Mouse (Mus musculus): ENCODE results near the gene H2-D1.
"Not testable (repeated sequence)": the region's sequence is repeated elsewhere in the genome, so short reads cannot be mapped to it uniquely, and the experiment has no call there.

Gene H2-D1

GRCm38 (mm10) chr17:35255704-35256103 lies 6.8 kb upstream of the H2-D1 start:
- DNase-seq (ENCODE audit: low read depth, low spot score), result no peak

DNA sequence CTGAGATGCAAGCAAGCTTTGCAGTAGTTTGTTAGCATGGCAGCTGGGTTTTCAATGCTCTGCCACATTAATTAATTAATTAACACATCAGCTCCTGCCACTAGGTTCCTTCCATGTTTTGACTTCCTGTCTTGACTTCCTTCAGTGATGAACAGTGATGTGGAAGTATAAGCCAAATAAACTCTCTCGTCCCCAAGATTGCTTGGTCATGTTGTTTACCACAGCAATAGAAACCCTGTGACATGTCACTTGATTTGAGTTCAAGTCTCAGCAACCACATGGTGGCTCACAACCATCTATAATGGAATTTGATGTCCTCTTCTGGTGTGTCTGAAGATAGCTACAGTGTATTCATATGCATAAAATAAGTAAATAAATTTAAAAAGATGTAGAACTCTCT lies 5.2 kb upstream of the H2-D1 start:
- DNase-seq (ENCODE audit: low read depth, low spot score), result no peak

DNA sequence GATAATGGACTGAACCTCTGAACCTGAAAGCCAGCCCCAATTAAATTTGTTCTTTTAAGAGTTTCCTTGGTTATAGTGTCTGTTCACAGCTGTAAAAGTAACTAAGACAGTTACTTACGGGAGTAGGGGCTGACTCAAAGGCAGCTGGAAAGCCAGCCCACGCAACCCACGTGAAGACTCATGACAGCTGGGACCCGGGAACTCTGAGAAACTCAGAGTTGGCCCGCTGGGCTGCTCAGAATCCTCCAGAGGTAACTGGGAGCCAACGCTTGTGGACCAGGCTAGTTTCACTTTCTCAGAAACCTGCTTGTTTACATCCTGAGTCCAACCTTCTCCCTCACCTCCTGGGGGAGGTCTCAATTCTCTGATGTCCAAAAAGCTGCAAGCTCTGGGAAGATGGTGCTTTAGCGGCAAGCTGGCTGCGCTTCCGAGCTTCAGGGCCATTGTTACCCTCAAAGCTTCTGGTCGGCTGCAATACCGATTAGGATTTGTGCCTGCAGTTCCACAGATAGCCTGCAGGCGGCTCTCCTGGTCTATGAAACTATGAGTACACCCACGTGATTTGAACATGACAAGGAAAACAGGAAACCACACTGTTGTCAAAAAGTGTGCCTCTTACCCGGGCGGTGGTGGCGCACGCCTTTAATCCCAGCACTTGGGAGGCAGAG lies 4.6 kb upstream of the H2-D1 start:
- peak; percentile 92 for DNase-seq (ENCODE audit: low read depth, low spot score)

GRCm38 (mm10) chr17:35258492-35259478 lies 3.7 kb upstream of the H2-D1 start:
- DNase-seq (ENCODE audit: low read depth, low spot score), result no peak

- no peak for DNase-seq (ENCODE audit: low read depth, low spot score)
Observed at GRCm38 (mm10) chr17:35259621-35260020, 2.9 kb upstream of the H2-D1 start.

- no peak for DNase-seq (ENCODE audit: low read depth, low spot score)
Observed at GRCm38 (mm10) chr17:35261651-35262050, 879 bp upstream of the H2-D1 start.

GRCm38 (mm10) chr17:35263523-35263883 lies 973 bp downstream of the H2-D1 start:
- no peak for DNase-seq (ENCODE audit: low read depth, low spot score)

DNA sequence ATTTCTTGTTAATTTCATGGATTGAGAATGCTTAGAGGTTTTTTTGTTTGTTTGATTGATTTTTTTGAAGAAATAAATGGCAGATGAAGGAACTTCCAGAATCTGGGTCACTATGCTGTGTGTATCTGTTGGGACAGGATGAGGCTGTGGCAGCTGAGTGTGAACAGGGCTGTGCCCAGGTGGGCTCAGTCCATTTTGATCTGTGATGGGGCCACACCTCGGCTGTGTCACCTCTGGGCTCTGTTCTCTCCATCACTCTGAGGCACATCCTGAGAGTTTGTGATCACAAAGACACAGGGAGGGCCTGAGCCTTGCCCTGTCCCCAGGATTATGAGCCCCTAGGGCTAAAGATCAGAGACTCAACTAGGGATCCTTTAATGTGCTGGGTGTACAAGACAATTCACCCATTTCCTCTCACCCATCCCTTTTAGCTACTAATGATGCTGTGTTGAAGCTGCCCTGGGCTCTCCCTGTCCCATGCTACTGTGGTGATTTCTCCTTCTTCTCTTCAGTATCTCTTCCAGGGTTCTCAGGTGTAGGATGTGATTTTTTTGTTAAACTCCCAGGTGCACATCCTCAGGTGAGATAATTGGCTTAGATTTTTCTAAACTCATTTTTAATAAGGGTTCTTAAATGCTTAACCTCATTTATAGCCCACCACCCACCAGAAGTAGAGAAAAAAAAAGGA lies 5.0 kb downstream of the H2-D1 start:
- no peak for DNase-seq (ENCODE audit: low read depth, low spot score)

DNA sequence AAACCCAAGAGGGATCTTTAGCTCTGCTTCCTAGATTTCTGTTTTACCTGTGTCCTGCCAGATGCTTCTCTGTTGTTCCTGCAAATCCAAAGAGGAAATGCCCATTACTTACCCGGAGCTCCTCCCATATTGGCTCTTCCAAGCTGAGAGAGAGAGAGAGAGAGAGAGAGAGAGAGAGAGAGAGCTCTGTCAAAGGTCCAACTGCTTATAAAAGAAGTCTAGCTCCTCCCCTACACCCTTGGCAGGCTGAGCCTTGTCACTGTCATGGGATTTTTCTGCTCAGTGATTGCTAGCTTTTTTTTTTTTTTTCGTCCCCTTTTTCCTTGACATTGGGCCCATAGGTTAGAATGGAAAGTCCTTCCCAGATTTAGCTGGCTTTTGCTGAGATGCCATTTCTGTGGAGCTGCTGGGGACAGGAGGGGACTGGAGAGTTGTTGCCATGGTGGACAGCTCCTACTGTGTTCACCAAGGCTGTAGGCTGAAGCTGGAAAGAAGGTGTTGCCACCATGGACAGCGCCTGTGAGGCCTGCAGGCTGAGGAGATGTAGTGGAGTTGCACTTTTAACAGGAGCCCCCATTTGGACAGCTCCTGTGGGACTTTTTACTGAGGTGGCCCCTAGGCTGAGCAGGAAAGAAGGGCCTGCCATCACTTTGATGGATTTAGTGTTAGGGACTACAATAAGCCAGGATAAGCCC lies 7.3 kb downstream of the H2-D1 start:
- DNase-seq (ENCODE audit: low read depth, low spot score), result no peak

- no peak for DNase-seq (ENCODE audit: low read depth, low spot score)
Observed at GRCm38 (mm10) chr17:35272249-35272648, 9.7 kb downstream of the H2-D1 start.

- DNase-seq (ENCODE audit: low read depth, low spot score), result peak; percentile 79
Observed at GRCm38 (mm10) chr17:35274770-35275169, 12.2 kb downstream of the H2-D1 start.

GRCm38 (mm10) chr17:35276304-35276864 lies 13.9 kb downstream of the H2-D1 start:
- DNase-seq (ENCODE audit: low read depth, low spot score), result no peak

DNA sequence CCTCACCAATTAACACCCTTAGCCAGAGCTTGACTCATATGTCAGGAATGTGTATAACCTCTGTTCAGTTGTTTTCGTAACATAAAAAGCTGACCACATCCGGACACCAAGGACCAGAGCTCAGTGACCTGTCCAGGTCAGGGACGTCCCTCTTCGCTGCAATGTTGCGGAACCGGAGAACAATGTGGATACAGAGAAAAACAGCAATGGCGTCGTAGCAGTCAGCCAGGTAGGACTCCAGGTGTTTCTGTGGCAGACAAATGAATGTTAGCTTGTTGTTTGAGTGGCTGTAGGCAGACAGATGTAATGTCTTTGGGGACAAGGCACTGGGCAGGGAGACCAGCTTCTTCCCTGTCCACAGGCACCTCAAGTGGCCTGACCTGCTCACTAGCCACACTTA lies 15.5 kb downstream of the H2-D1 start:
- DNase-seq (ENCODE audit: low read depth, low spot score), result no peak

DNA sequence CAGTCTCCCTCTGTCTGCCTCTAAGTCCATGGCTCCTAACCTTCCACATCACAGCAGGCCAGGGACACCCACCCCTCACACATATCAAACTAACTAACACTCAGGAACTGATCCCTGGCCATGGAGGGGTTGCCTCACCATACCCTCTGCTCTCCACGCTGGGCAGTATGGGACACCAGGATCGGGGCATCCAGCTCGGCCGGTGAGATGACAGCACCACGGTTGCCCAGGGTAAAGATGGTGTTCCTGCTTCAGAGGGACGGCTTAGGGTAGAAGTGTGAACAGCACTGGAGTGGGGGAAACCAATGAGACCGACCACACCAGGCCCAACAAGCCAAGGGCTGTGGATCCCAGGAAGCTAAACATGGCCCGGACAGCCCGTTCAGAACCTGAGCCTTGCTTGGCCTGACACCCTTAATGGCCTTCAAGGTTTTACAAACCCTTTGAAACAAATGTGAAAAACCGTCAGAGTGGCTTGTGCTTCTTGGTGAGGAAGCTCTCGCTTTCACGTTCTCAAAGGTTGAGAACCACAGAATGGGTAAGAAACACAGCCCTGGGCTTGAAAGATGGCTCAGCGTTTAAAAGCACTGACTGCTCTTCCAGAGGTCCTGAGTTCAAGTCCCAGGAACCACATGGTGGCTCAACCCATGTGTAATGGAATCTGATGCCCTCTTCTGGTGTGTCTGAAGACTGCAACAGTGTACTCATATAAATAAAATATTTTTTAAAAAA lies 16.6 kb downstream of the H2-D1 start:
- no peak for DNase-seq (ENCODE audit: low read depth, low spot score)

DNA sequence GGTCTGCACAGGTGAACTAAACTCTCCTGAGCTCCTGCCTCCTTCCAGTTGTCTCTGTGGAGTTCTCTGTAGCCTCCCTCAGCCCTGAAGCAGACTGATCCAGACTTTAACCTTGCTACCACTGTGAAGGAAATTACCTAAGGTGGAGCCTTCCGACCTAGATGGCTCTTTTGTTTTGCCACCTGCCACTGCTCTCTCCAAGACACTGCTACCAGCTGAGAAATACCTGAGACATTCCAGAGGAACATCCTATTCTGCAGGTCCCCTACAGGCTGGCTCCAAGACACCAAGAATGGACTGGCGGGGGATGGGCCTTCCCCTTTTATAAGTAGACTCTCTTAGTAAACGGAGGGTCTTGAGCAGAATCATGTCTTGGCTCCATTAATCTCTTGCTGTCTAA lies 17.7 kb downstream of the H2-D1 start:
- DNase-seq (ENCODE audit: low read depth, low spot score), result no peak

- no peak for DNase-seq (ENCODE audit: low read depth, low spot score)
Observed at GRCm38 (mm10) chr17:35285431-35285830, 22.9 kb downstream of the H2-D1 start.

DNA sequence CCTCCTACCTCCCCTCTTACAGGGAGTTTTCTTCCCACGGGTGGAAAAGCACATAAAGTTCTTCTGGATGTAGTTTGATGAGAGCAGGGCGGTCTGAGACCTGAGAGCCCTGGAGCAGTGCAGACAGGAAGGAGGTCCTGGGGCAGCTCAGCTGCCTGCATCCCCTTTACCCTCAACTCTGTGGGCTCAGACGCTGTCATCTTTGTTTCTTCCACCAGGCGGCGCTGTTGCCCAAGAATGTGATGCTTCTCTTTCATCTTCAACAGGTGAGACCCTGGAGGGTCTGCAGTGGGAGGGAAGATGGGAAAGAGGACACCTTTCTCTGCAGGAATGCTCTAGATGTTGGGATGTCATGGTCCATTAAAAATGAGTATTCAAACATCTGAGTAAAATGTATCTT lies 33.3 kb downstream of the H2-D1 start:
- not testable (repeated sequence) for DNase-seq (ENCODE audit: low read depth, low spot score)

- DNase-seq (ENCODE audit: low read depth, low spot score), result not testable (repeated sequence)
Observed at GRCm38 (mm10) chr17:35300261-35300945, 37.9 kb downstream of the H2-D1 start.

GRCm38 (mm10) chr17:35301645-35302258 lies 39.2 kb downstream of the H2-D1 start:
- peak; percentile 69 for DNase-seq (ENCODE audit: low read depth, low spot score)

DNA sequence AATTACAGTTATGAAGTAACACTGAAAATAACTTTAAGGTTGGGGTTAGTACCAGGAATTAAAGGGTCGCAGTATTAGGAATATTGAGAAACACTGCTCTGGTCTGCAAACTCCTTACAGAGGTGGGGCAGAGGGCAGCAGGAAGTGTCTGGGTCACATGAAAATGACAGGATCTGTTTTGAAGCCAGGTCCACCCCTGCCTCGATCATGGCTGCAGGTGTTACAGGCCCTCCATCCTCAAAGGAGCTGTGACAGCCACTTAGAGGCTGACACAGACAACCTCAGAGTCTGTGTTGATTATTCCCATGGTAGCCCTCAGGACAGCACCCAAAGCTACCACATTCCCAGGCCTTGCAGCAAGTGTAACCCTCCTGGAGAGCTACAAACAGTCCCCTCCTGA lies 40.7 kb downstream of the H2-D1 start:
- no peak for DNase-seq (ENCODE audit: low read depth, low spot score)

Data from brain, adult 2 months (tissue).